ENCODE assay signal across 8 mouse cellular contexts in genomic region chr2:135328756-135329155, GRCm38 (mm10).
DNase-seq lines count a peak whose midpoint lies in the region; ATAC-seq lines count a peak whose summit lies in the region.

No protein-coding gene starts in this region.

- H3K36me3 ChIP-seq in hindbrain, embryonic 15.5 days, result no peaks in the 10 kb centered on the region
- no peaks in the 10 kb centered on the region for H3K36me3 ChIP-seq in lung, embryonic 16.5 days (ENCODE audit: control insufficient read depth, insufficient read depth, low read length)

- H3K27me3 ChIP-seq in hindbrain, embryonic 15.5 days, result no peaks in the 10 kb centered on the region
- H3K27me3 ChIP-seq in lung, embryonic 16.5 days (ENCODE audit: control insufficient read depth, insufficient read depth, low read depth, low read length), result no peaks in the 10 kb centered on the region

- no peak overlapping the region for H3K27ac ChIP-seq in hindbrain, embryonic 15.5 days (replicated peaks)
- H3K27ac ChIP-seq in lung, embryonic 16.5 days (ENCODE audit: low read length), result no peak overlapping the region

- WGBS in hindbrain, embryonic 15.5 days, result 1% methylated on average over 2 of the region's 2 CpGs
- WGBS in lung, embryonic 16.5 days, result 1% methylated on average over 2 of the region's 2 CpGs

- ATAC-seq in hindbrain, embryonic 15.5 days (ENCODE audit: low FRiP score, low read depth), result peak; percentile 59; the same call in 1 of the 2 replicates
- peak; percentile 63 for ATAC-seq in lung, embryonic 16.5 days (ENCODE audit: low read depth)

- no peak overlapping the region for H3K4me3 ChIP-seq in hindbrain, embryonic 15.5 days
- no peak overlapping the region for H3K4me3 ChIP-seq in lung, embryonic 16.5 days (ENCODE audit: low read length)

- no peak overlapping the region for H3K9ac ChIP-seq in hindbrain, embryonic 15.5 days
- H3K9ac ChIP-seq in lung, embryonic 16.5 days (ENCODE audit: low read length), result no peak overlapping the region

- peaks cover 9% of the 10 kb centered on the region for H3K4me1 ChIP-seq in hindbrain, embryonic 15.5 days (replicated peaks)
- peaks cover 3% of the 10 kb centered on the region for H3K4me1 ChIP-seq in lung, embryonic 16.5 days (replicated peaks; ENCODE audit: control insufficient read depth, insufficient read depth, low read length)

- H3K4me2 ChIP-seq in hindbrain, embryonic 15.5 days, result no peak overlapping the region
- H3K4me2 ChIP-seq in lung, embryonic 16.5 days (ENCODE audit: low read depth, low read length), result no peak overlapping the region

- peak; percentile 30 for DNase-seq in right cerebral cortex, adult 18-20 months
- no peak for DNase-seq in right cerebral cortex, postnatal 25 days
- DNase-seq in ZHBTc4 (ENCODE audit: low read depth, low spot score), result peak; percentile 60
- peak; percentile 75 for DNase-seq in embryo, embryonic 10 days (ENCODE audit: low spot score)
- DNase-seq in skeletal muscle tissue, adult 2 months (ENCODE audit: low read depth, low spot score), result peak; percentile 14
- no peak for DNase-seq in urinary bladder, postnatal 10 days (ENCODE audit: low spot score)

- no peaks in the 10 kb centered on the region for H3K9me3 ChIP-seq in hindbrain, embryonic 15.5 days
- H3K9me3 ChIP-seq in lung, embryonic 16.5 days (ENCODE audit: control insufficient read depth, low read length), result no peaks in the 10 kb centered on the region

Comparison
In these comparisons a context has a peak if more than half of its experiments do, and no peak if none do; other contexts are left out.
1. DNase-seq: peak in right cerebral cortex, adult 18-20 months (single experiment), ZHBTc4 (single experiment), embryo, embryonic 10 days (single experiment) and skeletal muscle tissue, adult 2 months (single experiment); none in right cerebral cortex, postnatal 25 days (single experiment) and urinary bladder, postnatal 10 days (single experiment).